Mouse (Mus musculus): Measurements from ENCODE around the gene Prmt3.

DNA sequence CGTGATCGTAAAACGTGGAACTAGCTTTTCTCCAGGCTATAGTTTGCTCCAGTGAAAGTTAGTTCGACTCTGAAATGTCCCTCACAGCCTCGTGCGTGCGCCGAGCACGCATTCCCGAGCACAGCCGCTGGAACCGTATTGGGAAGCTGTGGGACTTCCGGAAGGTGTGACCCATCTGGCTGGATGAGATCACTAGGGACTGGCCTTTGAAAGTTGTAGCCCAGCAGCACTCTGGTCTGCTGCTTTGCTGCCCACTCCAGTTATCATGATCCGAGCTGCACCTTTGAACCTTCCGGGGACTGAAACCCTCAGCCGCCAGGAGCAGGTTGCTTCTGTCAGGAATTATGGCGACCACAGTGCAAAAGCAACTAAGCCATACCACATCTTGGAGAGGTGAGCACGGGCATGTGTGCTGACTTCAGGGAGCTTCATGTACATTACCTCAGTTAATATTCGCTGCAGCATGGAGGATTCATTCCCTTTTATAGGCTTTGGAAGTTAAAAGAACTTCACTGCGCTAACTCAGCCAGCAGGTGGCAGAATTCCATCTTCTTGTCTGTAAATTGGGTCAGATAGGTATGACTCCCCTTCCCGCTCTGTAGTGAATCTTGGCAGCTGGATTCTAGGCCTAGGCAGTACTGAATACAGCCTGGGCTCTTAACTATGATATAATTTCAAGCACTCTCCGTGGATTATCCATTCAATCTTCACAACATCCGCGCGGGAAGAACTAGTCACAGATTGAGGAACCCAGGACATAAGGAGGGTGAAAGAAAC lies 25.2 kb upstream of the Prmt3 start:
- TF ChIP-seq CTCF (IDR thresholded peaks at IDR 0.05; ENCODE audit: low read depth, low read length) (peak; percentile 42), TAL1 (conservative IDR thresholded peaks at IDR 0.05; ENCODE audit: low read depth, low read length) (no peak), GATA1 (IDR thresholded peaks at IDR 0.05; ENCODE audit: borderline replicate concordance, low read length) (no peak), POLR2AphosphoS5 (IDR thresholded peaks at IDR 0.05; ENCODE audit: insufficient replicate concordance, low read depth, low read length) (no peak)
